Mouse (Mus musculus) olfactory bulb, adult 2 months (tissue): ENCODE data around the gene Fam83d.

Experiments used
- CTCF ChIP-seq: fragments of 200-500 bp; IDR thresholded peaks from 2 replicates; pipeline ENCODE4 v1.5.1; 2012; ENCODE audit warnings: low read depth, mild to moderate bottlenecking, low read length, moderate library complexity; ENCODE audit not compliant: insufficient read depth
- POLR2A ChIP-seq: fragments of 200-500 bp; IDR thresholded peaks from 2 replicates; pipeline ENCODE4 v1.6.1; 2012; ENCODE audit warnings: mild to moderate bottlenecking, low read depth, low read length, moderate library complexity; ENCODE audit not compliant: insufficient read depth

DNA sequence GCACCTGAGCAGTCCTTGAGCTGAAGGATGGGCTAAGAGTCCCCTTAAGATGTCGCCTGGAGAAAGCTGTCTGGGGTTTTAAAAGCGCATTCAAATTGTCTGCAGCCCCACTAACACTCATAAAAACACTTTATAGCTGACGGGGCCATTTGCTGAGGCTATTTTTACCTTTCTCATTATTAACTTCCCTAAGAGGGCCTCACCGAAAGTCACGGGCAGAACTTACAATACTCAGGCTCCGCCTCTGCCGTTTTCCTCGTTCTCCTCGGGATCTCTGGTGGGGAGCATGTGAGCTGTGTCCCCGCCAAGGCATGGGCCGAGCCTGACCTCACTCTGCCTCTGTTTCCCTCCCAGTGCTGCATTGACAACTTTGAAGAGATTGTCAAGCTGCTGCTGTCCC lies 21.7 kb upstream of the Fam83d start:
- TF ChIP-seq CTCF (no peak), POLR2A (no peak)
